Mouse (Mus musculus) granulocyte monocyte progenitor cell, adult 5-6 weeks (primary cell): ENCODE results near the gene Parp9. TPM values are rescaled to one million over a fixed set of nuclear protein-coding genes. Genes with fewer than 3 reads are reported as not detected.
"Not testable (repeated sequence)": the region's sequence is repeated elsewhere in the genome, so short reads cannot be mapped to it uniquely, and the experiment has no call there.

Source experiments
- ATAC-seq: replicated peaks from 2 replicates; pipeline ENCODE4 v1.8.0; 2016; ENCODE audit warnings: mild to moderate bottlenecking, moderate TSS enrichment, inconsistent platforms; ENCODE audit not compliant: poor library complexity, severe bottlenecking
- total RNA-seq, 2 experiments: library from RNA; stranded (forward) in 1 of 2; stranded (reverse) in 1 of 2; fragments of 200-712, 200-1000 nt in 1 of 2; fragments of >200 nt in 1 of 2; fragmentation: Nextera tagmentation in 1 of 2; gene quantifications; 2 replicates each; pipeline ENCODE4 v1.2.3; 2014 to 2017

The Parp9 gene
- 14.7 and 15.7 TPM in 2 replicates for total RNA-seq (2014; fragmentation: Nextera tagmentation)
- 20.4 and 24.1 TPM in 2 replicates for total RNA-seq (2017)

GRCm38 (mm10) chr16:35938211-35939151, at the start of gene Parp9, which contains the start of gene Dtx3l:
Parp9 (plus strand) TSS chr16:35938470.
Dtx3l (minus strand) TSS chr16:35939151.
- peak; percentile 76 for ATAC-seq

DNA sequence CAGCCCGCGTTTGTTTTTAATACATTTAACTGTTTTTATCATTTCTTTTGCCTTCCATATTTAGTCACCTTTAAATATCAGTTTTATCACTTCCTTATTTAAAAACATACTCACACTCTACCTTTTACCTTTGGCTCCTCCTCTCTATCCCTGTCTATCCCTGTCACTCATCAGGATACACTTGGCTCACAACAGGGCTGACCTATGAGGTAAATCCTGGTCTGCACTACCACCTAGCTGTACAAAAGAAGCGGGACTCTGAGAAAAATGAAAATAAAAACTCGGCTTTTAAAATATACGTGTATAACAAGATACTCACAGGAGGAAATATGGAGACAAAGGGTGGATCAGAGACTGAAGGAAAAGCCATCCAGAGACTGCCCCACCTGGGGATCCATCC, 49.4 kb upstream of the Parp9 start:
- ATAC-seq: no peak

DNA sequence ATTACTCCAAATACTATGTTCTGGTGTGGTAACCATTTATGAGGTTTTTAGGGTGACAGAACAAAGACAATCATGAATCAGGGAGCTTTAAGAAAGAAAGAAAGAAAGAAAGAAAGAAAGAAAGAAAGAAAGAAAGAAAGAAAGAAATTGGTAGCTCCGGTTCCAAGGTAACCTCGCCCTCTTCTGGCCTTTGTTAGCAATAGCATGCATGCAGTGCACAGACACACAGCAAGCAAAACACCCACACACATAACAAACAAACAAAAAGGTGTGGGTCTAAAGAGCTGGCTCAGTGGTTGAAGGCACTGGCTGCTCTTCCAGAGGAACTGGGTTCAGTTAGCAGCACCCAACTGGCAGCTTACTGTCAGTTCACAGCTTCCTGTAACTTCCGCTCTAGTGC, 47.6 kb upstream of the Parp9 start:
- ATAC-seq: no peak

GRCm38 (mm10) chr16:35891603-35892002, 46.7 kb upstream of the Parp9 start:
- ATAC-seq: not testable (repeated sequence)

GRCm38 (mm10) chr16:35894997-35895396, 43.3 kb upstream of the Parp9 start:
- 0 out of 2 replicates have a peak, but pooled peaks have one; percentile 12 for ATAC-seq

- ATAC-seq: no peak
These were observed 37.7 kb upstream of the Parp9 start for GRCm38 (mm10) chr16:35900541-35900940.

- peak; percentile 67 for ATAC-seq
These were observed 35.1 kb upstream of the Parp9 start for GRCm38 (mm10) chr16:35903014-35903640.

- peak; percentile 65 for ATAC-seq
These were observed 34.0 kb upstream of the Parp9 start for GRCm38 (mm10) chr16:35904121-35904736.

DNA sequence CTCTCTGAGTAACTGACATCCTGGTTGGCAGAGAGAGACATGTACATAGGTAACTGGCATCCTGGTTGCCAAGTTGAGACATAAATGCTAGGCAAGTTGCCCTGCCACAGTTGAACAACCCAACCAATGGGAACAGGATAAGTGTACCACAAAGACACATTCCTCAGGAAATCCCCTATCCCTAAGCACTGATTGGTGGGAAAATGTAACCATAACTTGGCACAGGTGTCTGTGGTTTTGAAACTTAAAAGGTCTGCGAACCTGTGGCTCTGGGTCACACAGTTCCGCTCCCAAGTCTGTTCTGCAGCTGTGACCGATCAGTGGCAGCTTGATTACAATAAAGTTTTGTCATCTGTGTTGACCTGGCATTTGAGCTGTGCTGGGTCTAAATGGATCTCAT, 32.9 kb upstream of the Parp9 start:
- ATAC-seq: no peak

GRCm38 (mm10) chr16:35905819-35906485, 32.3 kb upstream of the Parp9 start:
- ATAC-seq: no peak

GRCm38 (mm10) chr16:35906887-35907286, 31.4 kb upstream of the Parp9 start:
- ATAC-seq: no peak

GRCm38 (mm10) chr16:35907432-35908201, 30.7 kb upstream of the Parp9 start:
- 0 out of 2 replicates have a peak, but pooled peaks have one; percentile 18 for ATAC-seq

DNA sequence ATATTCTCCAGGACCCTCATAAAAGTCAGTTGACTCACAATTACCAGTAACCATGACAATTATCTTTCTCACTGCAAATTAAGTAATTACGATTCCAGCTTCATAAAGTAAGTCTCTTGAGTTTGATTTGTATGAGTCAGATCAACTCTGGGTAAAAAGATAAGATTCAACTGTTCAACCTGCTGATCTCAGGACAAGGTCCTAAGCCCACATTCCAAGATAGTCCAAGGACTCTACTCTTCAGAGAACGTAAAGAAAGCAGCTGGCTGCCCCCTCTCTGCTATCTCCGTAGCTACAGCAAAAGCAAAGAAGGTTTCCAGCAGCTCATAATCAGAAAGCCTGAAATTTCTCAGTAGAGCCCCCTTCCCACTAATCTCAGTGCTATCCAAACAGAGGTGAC, 26.8 kb upstream of the Parp9 start:
- ATAC-seq: no peak

DNA sequence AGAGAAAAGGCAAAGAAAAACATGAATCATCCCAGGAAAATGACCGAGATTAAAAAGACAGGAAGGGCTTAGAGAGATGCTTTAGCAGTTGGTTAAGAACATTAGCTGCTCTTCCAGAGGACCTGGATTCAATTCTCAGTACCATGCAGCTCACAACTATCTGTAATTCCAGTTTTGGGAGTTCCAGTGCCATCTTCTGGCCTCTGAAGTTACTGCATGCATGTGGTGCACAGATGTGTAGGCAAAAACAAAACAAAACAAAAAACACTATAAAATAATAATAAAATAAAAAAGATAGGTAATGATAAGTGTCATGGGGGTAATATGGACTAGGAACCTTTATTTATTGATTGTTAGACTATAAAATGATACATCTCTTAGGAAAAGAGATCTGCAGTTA, 24.7 kb upstream of the Parp9 start:
- ATAC-seq: peak; percentile 58; the same call in 1 of the 2 replicates

GRCm38 (mm10) chr16:35914301-35914700, 24.0 kb upstream of the Parp9 start:
- no peak for ATAC-seq

DNA sequence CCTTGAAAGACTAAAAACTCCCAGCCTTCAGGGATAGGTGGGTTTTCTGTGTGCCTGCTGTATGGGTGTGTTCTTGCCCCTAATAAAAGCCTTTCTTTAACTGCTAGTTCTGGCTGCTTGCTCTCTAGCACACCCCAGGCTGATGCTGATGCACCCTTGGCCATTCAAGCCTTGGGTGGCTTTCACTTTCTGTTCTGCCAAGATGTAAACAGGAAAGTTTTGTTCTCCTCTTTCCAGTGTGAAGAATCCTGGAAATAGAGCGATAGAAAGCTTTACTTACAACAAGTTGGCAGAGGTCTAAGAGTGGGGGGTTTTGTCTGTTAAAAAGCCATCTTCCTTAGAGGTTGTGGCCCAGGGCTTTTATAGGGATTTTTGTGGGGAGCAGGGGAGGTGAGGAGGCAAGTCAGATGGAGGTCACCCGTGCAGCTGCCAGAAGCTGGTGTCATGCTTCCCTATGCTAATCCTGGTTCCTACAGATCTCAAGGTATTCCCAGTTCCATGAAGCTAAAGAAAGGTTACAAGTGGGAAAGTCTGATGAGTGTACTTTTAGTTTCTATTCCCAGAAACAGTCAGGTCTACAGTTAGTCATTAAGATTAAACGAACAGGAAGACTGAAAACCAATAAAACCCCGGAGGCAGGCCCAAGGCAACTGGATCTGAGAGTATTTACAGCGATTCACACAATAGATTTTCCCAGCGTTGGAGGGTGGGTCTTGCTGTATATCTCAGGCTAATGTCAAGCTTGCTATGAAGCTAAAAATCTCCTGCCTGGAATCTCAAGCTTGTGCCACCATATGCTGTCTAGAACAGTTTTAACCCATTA, 19.3 kb upstream of the Parp9 start:
- ATAC-seq: peak; percentile 61

GRCm38 (mm10) chr16:35921676-35922235, 16.5 kb upstream of the Parp9 start:
- peak; percentile 44; the same call in 1 of the 2 replicates for ATAC-seq

- no peak for ATAC-seq
These were observed 15.9 kb upstream of the Parp9 start for GRCm38 (mm10) chr16:35922301-35922895.
